Mouse (Mus musculus): Measurements from ENCODE around the gene Akap1.

- no peak for TF ChIP-seq CTCF (IDR thresholded peaks at IDR 0.05; ENCODE audit: control insufficient read depth, insufficient read depth, insufficient read length)
- TF ChIP-seq MYOD1 (IDR thresholded peaks at IDR 0.05; ENCODE audit: control insufficient read depth, insufficient read length, low read depth) = no peak
- TF ChIP-seq MAX (IDR thresholded peaks at IDR 0.05) = no peak
Measured at GRCm38 (mm10) chr11:88825909-88826308, 38.5 kb downstream of the Akap1 start.
